Mouse (Mus musculus): ENCODE results near the gene Draxin. TPM values are rescaled to one million over a fixed set of nuclear protein-coding genes. Genes with fewer than 3 reads are reported as not detected.
"Not testable (repeated sequence)": the region's sequence is repeated elsewhere in the genome, so short reads cannot be mapped to it uniquely, and the experiment has no call there.

Gene Draxin
- total RNA-seq, 2 experiments from 2014 or later = not detected

DNA sequence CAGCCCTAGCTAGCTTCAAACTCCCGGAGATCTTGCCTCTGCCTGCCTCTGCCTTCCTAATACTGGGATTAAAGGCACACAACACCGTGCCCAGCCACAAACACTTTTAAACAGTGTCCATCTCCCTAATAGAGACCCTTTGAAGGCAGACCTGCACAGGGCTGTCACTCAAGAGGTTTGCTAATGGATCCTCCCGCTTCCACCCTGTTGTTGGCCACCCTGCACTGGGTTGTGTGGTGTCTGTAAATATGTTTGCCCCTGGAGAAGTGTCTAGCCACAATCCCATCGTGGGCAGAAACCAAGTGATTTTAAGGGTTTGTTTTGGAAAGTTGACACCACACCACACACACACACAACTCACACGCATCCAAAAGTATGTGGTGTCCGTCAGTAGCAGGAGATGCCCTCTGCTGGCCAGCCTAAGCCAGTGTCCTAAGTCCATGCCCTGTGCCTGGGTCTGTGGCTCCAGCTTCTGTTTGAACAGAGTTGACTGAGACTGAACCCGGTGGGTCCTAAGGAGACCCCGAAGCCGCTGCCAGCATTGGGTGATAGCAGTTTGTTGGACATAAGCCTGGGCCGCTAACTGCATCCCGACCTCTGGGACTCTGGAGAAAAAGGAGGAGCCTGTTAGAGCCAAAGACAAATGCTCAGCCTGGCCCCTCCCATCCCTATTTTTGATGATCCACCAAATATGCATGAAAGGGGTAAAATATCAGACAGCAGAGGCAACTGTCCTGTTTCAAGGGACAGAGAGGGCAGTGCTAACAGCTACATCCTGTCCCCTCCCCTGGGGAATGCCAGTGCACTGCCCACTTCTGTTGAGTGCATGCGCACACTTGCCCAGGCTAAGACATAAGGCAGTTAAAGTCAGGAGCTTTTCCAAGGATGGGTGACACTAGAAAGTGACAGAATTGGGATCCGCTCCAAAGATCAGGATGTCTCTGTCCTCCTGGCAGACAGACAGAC, 70.1 kb downstream of the Draxin start:
- intact Hi-C loops (cut with DNase I) = no loop called here
- peak; percentile 52 to 65 for DNase-seq

DNA sequence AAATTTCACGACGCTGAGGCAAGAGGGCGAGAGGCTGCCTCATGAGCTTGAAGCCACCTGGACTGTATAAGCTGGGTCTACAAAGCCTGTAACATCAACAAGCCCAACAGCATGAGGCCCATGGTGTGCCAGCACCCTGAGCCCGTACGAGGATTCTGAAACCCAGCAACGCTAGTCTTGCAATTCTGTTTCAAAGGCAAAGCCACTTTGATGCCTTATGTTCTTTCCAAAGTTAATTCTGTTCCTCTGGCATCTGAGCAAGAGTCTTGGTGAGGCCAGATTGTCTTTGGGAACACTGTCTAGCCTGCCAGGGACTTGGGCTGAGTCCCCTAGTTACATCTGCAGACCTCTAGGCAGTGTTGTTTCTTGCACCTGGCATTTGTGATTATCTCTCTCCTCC, 71.5 kb downstream of the Draxin start:
- no peak for DNase-seq
- intact Hi-C loops (cut with DNase I) = no loop called here

DNA sequence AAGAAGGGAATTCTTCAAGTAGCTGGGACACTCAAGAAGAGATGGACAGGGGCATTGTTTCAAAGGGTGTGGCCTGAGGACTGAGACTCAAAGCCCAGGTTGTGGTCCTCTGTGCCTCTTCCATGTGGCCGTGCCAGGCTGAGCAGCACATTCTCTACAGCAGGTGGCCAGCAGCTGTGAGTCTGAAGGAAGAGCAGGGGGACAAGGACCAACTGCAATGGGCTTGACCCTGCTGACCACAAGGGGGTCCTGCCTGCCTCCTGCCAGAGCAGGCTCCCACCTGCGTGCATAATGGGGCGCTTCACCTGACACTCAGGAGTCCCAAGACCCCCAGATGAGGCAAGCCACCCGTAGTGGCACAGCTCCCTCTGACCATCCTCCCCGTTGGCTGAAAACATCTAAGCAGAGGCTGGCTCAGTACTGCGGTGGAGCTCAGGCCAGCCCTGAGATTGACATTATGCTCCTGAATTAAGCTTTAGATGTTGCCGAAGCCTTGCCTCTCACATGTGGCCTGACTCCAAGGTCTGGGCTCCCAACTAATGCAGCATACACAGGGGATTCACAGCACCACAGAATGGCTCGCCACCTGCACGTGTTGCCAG, 72.2 kb downstream of the Draxin start:
- intact Hi-C loops (cut with DNase I) = no loop called here
- DNase-seq = no peak

DNA sequence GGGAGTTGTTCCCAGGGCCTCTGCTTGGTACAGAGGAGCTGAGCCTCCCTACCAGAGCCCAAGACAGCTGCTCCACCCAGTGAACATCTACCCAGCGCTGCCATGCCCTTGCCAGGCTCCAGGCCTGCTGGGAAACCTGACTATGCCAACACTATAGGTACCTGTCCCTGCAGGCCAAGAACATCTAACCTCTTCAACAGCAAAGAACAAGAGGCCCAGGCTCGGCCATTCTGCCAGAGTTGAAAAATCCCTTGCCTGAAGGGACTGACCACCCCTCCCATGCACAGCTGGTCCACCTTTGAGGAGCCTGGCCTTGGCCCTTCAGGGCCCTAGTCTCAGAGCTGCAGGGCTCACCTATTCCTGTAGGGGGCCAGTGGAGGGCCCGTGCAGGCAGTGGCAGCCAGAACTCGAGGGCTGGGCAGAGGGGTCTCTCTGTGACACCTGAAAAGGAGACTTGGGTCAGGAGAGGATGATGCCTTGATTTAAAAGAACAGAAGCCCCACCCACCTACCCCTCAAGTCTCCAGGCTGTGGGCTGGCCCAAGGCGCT, 72.8 kb downstream of the Draxin start:
- no peak for DNase-seq
- intact Hi-C loops (cut with DNase I) = no loop called here

DNA sequence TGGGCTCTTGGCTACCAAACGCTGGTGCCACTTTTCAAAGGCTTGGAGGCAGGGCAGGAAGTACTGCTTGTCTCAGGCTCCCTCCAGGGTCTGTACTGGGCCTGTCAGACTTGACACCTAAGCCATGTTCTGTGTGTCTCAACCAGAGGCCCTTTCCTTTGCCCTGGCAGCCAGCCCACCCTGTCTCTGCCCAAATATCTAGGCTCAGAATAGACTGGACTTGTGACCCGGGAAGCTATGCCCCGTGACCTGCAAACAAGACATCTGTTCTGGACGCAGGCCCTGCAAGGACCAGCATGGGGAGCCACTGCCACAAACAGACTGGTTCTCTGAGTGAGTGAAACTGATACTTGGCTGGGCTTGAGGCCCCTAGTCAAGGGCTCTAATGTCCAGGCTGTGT, 73.7 kb downstream of the Draxin start:
- peak; percentile 85 to 89 for DNase-seq
- intact Hi-C loops (cut with DNase I) = no loop called here

DNA sequence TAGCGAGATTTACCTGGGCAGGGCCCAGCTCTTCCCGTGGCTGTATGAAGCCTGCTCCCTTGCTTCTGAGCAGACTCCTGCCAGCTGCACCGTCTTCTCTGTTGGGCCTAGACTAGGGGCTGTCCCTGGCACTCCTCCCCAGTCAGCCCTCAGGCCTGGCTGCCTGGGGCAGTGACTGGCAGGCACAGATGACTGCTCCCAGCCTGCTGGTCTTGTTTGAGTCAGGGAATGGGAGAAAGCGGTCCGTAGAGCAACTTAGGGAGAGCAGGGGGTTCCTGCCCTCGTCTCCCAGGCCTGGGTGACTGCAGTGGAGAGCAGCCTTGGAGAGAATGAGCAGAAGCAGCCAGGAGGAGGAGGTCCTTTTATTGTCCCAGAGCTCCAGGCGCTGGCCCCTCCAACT, 74.3 kb downstream of the Draxin start:
- intact Hi-C loops (cut with DNase I) = no loop called here
- DNase-seq = peak; percentile 39 to 53

DNA sequence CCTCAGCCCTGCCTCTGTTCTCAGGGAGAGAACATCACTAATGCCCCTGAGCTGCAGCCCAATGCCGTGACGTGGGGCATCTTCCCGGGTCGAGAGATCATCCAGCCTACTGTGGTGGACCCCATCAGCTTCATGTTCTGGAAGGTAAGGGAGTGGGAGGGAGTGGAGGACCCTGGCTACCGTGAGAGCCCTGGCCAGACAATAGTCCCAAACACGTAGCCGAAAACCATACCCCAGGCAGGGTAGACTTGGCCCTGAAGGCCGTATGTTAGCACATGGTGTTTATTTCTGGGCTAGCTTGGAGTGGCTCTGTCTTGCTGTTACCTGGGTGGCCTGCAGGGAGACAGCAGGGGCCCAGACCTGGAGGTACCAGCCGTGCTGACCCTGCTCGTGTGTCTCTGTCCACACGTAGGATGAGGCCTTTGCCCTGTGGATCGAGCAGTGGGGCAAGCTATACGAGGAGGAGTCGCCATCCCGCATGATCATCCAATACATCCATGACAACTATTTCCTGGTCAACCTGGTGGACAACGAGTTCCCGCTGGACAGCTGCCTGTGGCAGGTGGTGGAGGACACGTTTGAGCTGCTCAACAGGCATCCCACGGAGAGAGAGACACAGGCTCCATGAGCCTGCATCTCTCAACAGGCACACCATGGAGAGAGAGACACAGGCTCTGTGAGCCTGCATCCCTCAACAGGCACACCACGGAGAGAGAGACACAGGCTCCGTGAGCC, 75.4 kb downstream of the Draxin start:
- no peak for DNase-seq
- intact Hi-C loops (cut with DNase I) = no loop called here

DNA sequence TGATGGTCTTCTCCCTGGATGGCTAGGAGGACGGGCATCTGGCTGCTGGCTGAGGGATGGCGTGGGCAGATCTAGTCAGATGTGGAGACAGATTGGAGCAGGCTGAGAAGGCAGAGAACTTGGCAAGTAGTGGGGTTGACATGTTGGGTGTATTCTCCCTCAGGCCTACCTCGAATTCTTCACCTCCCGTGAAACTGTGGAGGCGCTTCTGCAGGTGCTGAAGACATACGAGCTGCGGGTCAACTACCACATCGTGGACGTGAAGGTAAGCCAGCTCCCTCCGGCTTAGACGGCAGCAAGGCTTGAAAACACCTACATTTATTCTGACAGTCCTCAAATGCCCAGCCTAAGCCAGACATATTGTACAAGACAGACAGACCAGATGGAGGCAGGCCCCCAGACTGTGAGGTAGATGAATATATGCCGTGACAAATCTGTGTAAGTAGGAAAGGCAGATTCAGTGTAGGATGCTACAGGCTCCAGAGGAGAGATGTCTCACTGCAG, 77.0 kb downstream of the Draxin start:
- intact Hi-C loops (cut with DNase I) = no loop called here

DNA sequence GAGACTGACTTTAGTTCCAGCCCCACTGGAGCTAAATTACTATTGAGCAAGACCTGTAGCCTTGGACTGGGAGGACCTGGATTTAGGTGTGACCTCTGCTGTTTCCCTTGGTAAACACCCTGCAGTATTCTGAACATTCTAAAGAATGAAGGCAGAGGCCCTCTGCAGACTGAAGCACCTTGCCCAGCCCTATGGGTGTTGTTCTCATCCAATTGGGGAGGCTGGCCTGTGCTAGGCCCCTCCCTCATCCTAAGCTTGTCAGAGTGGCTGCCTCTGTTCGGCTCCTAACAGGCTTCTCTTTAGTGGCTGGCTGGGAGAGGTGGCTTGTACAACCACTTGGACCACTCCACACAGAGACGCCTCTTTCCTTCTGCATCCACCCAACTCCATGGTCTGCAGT, 77.5 kb downstream of the Draxin start:
- intact Hi-C loops (cut with DNase I) = no loop called here
- no peak for DNase-seq

More for the DNA sequence above, 77.0 kb downstream of the Draxin start:
- DNase-seq = no peak

DNA sequence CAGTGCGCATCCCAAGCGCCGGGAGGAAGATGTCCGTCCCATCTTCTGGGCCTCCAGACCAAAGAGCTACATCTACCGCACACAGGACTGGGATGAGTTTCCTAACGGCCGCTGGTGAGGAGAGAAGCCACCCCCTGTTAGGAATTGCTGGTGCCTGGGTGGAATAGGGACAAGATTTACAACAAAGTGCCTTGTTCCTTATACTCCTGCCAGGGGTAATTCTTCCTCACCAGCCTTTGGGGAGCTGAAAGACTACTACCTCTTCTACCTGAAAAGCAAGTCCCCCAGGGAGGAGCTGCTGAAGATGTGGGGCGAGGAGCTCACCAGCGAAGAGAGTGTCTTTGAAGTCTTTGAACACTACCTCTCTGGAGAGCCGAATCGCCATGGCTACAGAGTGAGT, 78.6 kb downstream of the Draxin start:
- intact Hi-C loops (cut with DNase I) = no loop called here
- no peak for DNase-seq

DNA sequence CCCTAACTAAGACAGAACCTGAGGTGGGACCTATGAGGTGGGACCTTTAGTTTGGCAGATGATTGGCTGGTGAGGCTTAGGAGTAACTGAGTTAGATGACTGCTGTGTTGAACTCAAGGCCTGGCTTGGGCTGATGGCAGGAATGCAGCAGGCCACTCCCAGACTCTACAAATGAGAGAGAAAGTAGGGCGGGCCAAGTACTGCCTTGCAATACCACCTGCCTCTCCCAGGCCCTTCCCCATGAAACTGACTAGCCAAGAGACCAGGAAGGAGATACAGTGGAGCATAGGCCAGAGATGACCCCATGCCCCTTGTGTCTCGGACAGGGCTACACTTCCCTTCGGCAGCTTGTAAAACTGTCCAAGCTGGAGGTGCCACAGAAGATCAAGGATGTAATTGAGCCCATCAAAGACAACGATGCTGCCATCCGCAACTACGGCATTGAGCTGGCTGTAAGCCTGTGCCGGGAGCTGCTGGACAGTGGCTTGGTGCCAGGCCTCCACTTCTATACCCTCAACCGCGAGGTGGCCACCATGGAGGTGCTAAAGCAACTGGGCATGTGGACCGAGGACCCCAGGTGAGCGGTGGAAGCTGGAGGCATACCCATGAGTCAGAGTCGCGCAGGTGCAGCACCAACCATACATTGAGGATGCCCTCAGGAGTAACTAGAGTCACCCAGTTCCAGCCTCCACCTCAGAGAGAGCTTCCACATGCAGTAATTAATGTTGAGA, 79.3 kb downstream of the Draxin start:
- intact Hi-C loops (cut with DNase I) = no loop called here
- no peak for DNase-seq

DNA sequence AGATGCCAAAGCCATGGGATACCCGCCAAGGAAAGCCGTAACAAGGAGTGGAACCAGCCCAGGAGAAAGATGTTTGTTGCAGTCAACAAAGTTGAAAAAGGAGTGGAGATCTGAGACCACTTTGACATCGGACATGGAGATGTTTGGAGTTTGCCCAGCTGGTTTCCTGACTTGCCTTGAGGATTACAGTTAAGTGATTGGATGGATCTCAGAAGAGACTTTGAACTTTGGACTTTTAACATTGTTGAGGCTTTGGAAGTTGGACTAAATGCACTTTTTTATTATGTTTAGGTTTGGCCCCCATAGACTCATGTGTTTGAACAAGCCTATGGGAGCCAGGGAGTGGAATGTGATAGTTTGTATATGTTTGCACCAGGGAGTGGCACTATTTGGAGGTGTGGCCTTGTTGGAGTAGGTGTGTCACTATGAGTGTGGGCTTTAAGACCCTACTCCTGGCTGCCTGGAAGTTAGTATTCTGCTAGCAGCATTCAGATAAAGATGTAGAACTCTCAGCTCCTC, 80.0 kb downstream of the Draxin start:
- intact Hi-C loops (cut with DNase I); DNase-seq: not testable (repeated sequence)

Small RNAs within 50 kb of the gene (microRNA-seq; reads per million reads assigned to microRNA genes)
- gene Mir7022 = 0 reads per million in 2 experiments

Other genes with a start within 250 kb of the Draxin start
- gene Mfn2, start 226.0 kb downstream of the Draxin start, total RNA-seq (2021) = 100 to 1,000 TPM; 583 to 610 TPM
- 100 to 1,000 TPM in 1 of 2 experiments, 10 to 100 TPM in 1; 97.7 to 104 TPM for gene Plod1, start 193.9 kb downstream of the Draxin start, total RNA-seq (2021)
- gene 2510039O18Rik, start 189.8 kb downstream of the Draxin start, total RNA-seq (2021) = 10 to 100 TPM; 47.0 to 49.5 TPM
- gene Nppb, start 144.9 kb downstream of the Draxin start, total RNA-seq (2021) = 100 to 1,000 TPM; 204 to 360 TPM
- 1,000 to 10,000 TPM in 1 of 2 experiments, 100 to 1,000 TPM in 1; 613 to 1,804 TPM for gene Nppa, start 130.0 kb downstream of the Draxin start, total RNA-seq (2021)
- 10 to 100 TPM; 11.0 to 14.6 TPM for gene Clcn6, start 91.9 kb downstream of the Draxin start, total RNA-seq (2021)
- 10 to 100 TPM; 15.2 to 16.5 TPM for gene Mthfr, start 91.6 kb downstream of the Draxin start, total RNA-seq (2021)
- 10 to 100 TPM; 33.6 to 37.0 TPM for gene Agtrap, start 42.7 kb downstream of the Draxin start, total RNA-seq (2021)
- gene Mad2l2, start 314 bp downstream of the Draxin start, total RNA-seq (2021) = 10 to 100 TPM; 12.5 to 15.1 TPM
- gene Fbxo6, start 21.4 kb upstream of the Draxin start, total RNA-seq (2021) = 10 to 100 TPM; 26.4 to 26.9 TPM
- 10 to 100 TPM; 11.2 to 11.8 TPM for gene Fbxo44, start 29.8 kb upstream of the Draxin start, total RNA-seq (2021)
- gene Fbxo2, start 29.9 kb upstream of the Draxin start, total RNA-seq (2021) = not detected
- gene Disp3, start 157.3 kb upstream of the Draxin start, total RNA-seq (2021) = under 1 TPM in 1 of 2 experiments, not detected in 1; 0.14 TPM